Mouse (Mus musculus): ENCODE results near the gene Car15.

Gene Car15

DNA sequence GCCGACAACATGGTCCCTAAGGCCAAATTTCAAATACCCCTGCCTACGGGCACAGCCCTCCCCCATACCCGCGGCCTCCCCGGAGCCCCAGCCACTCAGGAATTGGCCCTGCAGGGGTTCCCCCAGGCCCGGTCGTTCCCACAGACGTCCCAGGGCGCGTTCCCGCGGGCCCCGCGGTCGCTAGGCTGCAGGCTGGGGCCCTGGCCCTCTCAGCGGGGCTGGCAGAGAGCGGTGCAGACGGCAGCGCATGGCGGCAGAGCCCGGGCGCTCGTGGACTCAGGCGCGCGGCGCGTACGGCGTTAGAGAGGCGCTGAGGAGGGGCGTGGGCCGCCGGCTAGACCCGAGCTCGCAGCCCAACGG, 4.9 kb downstream of the Car15 start:
- DNase-seq (ENCODE audit: low spot score in 2 of 2): peak in 1 of 2 experiments; percentile 49

DNA sequence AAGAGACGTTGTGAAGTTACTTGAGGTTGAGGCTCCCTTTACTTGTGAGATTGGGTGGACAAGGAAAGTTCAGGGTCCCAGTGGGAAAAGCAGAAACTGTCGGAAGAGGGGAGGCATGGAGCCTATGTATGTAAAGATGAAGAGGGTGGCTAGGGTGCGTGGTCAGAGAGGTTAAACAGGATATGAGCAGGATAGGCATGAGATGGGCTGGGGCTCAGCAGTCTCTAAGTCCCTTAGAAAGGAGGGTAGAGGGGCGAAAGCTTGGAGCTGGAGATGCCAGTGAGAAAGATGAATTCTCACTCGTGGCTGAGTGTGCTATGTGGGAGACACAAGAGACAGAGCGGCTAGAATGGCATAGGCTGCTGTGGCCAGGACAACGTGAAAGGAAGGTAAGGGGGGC, 5.3 kb downstream of the Car15 start, which contains the start of gene B830017H08Rik:
B830017H08Rik (plus strand) TSS at position 301 of the 400 bp plus-strand sequence.
- no peak for DNase-seq (ENCODE audit: low spot score in 2 of 2)

DNA sequence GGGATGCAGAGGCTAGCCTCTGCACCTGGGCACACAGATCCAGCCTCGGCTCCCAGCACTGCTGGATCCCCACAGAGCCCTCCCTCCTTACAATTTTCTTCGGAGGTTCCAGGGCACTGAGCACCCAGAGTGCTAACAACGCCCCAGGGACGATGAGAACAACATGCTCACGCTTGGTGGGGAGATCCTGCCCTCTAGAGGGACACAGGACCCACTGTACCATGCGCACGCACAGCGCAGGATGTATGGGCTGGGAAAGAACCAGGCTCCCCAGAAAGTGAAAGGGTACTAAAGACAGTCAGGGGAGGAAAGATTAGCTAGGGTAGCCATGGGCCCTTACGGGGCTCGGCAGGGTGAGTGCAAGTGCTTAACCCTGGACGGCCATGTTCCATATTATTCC, 6.4 kb downstream of the Car15 start:
- no peak for DNase-seq (ENCODE audit: low spot score in 2 of 2)

DNA sequence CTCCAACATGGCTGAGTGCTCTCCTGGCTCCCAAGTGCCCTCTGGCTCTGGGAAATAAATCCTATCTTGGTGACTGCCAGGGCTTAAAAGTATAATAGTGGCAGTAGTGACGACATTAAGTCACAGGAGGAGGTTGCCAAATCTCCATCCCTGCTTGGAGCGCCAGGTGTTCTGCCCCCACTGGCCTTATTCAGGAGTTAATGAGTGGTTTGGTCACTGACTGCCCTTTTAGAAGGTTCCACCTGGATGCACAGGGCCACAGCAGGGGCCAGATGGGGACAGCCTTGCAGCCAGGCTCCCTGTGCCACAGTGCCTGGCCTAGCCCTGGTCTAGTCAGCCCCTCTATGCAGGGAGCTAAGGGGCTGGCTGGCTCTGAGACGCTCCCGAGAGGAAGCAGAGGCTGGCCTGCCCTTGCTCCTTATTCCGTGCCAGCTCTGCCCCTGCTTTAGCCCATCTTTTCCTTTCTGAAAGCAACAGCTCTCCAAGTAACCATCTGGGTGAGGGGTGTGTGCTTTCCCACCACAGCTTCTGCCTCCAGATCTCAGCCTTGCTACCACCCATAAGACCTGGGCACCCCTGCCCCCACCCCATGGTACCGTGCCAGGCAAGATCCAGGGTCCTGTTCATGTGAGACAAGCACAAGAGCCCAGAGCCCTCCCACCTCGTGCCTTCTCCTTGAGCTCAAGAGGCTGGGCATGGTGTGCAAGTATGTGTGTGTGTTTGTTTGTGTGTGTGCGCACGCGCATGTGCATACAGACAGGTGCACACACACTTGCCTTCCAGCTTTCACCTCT, 7.6 kb downstream of the Car15 start:
- peak in 1 of 2 experiments; percentile 20 for DNase-seq (ENCODE audit: low spot score in 2 of 2)

DNA sequence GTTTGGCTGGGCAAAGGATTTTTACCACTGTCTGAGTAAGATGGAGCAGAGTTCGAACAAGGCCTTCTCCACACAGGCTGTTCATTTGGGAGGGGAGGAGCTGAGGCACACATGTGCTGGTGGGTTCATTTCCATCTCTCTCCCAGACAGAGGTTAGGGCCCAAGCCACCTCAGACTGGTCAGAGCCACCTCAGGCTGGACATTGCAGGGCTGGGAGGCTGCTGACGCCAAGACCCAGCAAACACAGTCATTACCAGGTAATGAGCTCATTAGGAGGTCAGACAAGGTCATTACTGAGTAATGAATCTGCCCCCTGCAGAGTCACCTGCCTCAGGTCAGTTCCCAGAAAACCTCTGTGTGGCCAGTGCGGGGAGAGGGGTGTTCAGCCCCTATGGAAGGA, 9.3 kb downstream of the Car15 start:
- DNase-seq (ENCODE audit: low spot score in 2 of 2): no peak

DNA sequence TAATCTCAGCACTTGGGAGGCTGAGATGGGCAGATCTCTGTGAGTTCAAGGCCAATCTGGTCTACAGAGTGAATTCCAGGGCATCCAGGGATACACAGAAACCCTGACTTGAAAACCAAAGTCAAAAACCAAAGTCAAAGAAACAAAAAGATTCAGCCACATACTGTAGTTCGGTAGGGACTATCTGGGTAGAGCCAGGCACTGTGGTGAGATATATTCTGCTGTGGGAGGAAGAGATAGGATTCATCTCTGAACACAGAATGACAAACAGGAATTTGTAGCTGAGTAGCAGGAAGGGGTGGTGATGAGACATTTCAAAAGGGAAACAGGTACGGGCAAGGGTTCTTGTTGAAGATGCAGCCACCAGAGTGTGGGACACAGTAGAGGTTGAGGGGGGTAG, 9.9 kb downstream of the Car15 start:
- no peak for DNase-seq (ENCODE audit: low spot score in 2 of 2)

DNA sequence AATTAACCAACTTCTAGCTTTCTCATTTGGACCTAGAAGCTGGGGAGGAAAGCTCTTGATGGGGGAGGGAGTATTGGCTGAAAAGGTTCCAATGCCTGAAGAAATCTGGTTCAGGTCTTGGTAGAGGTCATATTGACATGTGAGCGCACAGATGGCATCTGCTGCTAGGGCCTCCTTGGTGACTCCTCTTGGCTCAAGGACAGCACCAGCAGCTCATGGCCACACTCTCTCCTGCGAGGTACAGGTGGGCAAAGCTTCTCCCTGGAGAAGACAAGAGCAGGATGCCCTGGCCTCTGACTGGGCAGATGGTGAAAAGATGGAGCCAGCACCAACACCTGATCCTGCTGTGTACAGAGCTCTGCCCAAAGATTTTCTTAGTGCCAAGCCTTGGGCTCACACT, 11.7 kb downstream of the Car15 start:
- no peak for DNase-seq (ENCODE audit: low spot score in 2 of 2)

DNA sequence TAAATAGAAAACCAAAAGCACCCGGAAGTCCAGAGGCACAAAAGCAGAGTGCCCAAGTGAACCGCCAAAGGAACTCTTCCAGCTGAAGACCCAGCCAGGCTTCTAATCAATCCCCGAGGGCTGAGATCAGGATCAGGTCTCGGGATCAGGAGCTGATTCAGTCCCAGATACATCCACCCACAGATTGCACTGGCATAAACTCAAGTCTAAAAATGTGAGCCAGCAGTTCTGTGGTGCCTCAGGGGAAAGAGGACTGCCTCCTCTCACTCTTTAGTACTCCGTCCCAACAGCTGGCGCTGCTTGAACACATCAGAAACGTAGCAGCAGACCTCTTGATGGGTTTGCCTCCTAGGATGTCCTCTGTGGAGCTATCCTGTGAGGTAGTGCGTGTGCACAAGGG, 21.6 kb downstream of the Car15 start:
- DNase-seq (ENCODE audit: low spot score in 2 of 2): no peak

DNA sequence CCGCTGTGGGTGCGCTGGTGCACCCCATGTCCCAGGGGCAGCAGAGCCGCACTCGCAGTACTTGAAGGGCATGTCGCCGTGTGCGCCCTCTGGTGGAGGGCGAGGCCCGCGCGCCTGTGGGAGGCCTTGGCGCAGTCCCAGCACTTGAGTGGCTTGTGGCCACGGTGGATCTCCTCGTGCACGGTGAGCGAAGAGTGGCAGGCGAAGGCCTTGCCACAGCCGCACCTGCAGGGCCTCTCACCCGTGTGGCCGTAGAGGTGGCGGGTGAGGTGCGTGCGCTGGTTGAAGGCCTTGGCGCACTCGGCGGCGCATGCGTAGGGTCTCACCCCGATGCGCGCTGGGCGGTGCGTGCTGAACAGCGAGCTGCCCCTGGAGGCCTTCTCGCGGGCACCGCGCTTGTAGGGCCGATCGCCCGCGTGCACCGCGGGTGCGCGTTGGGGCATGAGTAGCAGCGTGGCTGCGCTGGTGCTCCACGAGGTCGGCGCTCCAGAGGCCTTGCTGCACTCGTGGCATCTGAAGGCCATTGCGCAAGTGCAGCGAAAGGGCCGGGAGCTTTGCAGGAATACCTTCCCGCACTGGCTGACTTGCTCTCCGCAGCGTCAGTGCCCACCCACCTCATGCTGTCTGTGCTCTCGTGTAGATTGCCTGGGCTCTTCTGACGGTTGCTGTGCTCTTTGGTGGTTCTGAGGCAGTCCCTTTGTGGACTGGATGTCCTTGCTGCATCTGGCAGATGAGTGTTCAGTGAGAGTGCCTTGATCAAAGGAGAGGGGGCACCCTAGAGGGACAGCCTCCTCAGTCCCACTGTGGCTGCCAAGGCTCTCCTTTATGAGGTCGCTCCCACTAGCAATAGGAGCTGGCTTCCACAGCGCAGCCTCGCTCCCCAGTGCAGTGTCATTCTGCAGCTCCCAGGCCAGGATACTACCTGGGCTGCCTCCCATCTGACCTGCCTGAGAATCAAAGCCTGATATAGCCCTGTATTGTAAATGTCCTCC, 22.5 kb downstream of the Car15 start:
- peak in 1 of 2 experiments; percentile 61 for DNase-seq (ENCODE audit: low spot score in 2 of 2)

DNA sequence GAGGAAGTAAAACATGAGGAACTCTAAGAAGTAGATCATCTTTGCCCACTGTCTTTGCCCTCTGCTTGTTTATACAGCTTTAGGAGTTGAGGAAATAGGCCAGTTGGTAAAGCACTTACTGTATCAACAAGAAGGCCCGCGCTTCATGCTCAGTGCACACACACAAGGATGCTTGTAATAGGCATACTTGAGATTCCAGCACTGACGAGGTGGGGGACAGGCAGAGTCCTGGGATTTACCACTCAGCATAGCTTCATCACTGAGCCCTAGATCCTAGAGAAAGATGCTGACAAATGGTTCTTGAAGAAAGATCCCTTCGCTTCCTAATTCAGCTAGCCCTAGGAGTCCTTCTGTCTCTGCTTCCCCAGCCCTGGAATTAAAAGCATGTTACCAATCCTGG, 25.0 kb downstream of the Car15 start:
- DNase-seq (ENCODE audit: low spot score in 2 of 2): no peak

DNA sequence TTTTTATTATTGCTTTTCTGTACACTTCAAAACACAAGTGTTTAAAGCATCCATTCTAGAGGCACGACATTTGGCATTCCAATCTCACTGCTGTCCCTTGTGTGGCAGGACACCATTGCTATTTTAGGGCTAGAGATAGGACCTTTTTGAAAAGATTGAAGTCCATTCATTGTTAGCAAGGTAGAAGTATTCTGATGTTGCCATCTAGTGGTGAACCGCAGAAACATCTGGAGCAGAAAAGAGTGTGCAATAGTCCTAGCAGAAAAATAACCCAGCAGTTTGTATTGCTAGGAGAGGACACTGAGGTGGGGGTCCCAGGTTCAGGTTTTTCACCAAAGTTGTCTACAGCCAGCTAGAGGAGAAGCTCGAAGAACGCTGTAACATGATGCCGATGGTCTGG, 26.0 kb downstream of the Car15 start:
- DNase-seq (ENCODE audit: low spot score in 2 of 2): no peak

DNA sequence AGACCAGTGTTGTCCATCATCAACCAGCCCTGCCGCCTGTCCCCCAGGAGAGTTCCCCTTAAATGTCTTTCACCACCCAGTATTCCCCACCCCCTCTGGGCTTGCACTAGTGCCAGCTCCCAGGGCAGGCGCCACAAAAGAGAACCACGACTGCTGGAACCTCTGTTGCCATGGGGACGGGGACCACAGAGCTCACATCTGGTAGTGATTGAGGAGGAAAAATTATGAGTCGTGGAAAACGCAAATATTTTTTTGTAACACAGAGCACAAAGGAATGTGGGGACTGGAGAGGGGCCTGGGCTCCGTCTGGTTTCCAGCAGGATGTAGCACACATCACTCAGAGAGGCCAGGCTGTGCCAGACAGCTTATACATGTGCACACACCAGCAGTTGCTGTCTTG, 28.5 kb downstream of the Car15 start:
- no peak for DNase-seq (ENCODE audit: low spot score in 2 of 2)

DNA sequence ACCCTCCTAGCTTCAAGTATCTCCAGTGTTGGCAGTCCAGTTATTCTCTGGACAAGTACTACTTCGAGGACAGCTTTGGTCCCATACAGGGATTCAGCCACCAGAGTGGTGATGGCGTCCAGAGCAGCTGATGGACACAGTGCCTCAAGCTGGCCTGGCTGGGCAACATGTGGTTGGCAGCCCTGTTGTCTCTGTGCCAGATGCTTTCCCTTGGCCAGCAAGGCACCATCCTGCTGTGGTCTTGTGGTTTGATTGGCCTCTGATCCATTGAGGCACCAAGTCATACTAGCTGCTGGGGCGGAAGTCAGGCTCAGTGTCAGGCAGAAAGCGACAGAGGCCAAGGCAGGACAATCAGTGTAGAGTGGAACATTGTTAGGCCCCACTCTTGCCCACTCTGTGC, 29.0 kb downstream of the Car15 start:
- DNase-seq (ENCODE audit: low spot score in 2 of 2): no peak

DNA sequence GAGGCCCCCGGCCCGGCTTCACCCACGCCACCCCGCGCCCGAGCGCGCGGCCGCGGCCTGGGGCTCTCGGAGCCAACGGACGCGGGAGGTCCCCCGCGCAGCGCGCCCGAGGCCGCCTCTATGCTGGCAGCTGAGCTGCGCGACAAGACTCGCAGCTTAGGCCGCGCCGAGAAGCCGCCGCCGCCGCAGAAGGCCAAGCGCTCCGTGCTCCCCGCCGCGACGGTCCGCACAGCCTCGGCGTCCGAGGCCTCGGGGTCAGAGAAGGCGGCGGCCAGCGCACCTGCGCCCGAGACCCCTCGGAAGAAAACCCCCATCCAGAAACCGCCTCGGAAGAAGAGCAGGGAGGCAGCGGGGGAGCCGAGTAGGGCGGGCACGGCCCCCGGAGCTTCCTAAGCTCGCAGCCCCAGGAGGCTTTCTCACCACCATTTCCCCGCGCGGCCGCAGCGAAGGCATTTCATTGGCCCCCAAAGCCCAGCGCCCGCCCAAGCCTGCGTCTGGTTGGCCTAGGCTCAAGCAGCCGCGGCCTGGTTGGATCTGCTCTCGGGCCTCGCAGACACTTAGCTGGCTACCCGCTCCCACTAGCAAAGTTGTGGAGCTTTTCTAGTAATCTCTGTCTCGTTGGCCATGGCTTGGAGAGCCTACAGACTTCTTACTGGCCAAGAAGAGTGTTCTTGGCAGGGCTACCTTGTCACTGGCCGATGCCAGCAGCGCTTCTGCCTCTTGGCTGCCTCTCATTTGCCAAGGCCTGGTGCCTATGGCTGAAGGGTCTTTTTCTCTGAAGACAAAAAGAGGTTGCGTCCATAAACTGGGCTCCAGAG, 30.8 kb downstream of the Car15 start:
- DNase-seq (ENCODE audit: low spot score in 2 of 2): peak; percentile 69 to 87

DNA sequence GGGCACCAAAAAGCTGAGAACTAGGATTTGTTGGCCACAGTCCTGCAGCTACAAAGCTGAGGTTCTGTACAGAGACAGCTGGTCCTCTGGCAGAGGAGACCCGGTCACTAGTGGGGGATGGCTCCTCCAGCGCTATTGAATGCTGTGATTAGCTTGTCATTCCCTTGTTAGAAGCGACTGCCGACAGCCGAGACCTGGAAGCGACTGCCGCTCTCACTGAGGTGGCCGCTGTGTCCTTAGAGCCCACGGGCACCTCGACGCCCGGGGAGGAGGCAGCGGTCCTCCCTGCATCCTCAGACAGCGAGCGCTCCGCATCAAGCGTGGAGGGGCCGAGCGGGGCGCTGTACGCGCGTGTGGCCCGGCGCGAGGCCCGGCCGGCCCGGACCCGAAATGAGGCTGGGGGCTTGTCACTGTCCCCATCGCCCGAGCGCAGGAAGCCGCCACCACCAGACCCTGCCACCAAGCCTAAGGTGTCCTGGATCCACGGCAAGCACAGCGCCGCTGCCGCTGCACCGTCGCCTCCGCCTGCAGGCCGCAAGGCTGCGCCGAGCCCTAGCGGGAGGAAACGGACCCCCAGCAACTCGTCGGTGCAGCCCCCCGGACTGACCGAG, 31.5 kb downstream of the Car15 start:
- DNase-seq (ENCODE audit: low spot score in 2 of 2): no peak

DNA sequence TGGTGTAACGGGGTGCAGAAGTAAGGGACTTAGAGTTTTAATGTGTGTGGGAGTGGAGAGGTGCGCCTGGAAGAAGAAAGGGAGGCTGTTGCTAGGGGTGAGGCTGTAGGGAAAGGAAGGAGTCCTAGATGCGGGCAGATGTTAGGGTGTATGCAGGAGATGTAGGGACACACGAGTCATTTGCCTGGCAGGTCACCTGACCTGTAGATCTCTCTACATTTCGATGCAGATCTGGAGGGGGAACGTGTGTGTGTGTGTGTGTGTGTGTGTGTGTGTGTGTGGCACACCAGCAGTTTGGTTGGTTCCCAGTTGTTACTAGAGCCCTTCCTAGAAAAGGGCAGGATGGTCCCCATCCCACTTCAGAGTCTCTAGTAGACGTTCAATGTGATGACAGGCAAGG, 33.2 kb downstream of the Car15 start:
- DNase-seq (ENCODE audit: low spot score in 2 of 2): no peak

DNA sequence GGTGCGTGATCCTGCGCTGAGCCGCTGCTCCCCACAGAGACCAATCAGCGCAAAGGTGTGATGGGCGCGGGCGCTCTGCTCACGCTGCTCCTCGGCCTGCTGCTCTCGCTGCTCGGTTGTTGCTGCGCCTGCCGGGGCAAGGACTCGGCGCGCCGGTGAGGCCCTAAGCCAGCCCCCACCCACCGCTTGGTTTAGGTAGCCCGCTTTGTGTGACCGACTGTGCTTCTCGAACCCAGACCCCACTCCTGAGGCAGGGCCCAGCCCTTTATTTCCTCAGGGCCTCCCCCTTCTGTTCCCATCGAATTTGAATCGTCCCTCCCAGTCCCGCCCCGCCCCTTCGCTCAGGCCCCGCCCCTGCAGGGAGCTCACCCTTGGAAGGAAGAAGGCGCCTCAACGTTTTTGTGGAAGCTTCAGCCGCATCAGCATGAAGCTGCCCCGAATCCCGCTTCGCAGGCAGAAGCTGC, 33.7 kb downstream of the Car15 start:
- no peak for DNase-seq (ENCODE audit: low spot score in 2 of 2)

DNA sequence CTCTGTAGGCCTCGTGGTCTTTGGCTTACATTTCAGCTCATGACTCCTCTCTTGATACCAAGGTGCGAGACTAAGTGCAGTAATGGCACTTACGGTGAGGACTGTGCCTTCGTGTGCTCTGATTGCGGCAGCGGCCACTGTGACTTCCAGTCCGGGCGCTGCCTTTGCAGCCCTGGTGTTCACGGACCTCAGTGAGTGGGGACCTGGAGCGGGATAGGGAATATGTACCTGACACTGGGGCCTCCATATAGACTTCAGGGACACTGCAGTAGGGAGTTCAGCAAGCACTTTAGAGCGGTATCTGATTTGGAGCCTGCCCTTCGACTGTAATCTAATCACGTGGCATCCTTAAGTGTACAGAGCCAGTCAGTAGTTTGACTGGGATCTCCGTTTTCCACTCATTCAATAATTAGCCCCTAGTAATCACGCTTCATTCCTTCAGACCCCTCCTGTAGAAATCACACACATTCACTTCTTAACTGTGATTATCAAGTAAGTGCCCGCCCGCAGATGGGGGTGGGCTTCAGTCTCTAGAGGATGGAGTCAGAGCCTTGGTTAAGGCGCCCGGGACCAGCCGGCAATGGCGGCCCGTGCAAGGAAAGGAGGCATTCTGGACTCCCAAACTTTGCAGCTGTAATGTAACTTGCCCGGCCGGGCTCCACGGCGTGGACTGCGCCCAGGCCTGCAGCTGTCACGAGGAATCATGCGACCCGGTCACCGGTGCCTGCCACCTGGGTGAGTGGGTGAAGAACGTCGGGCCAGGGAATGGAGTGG, 34.3 kb downstream of the Car15 start:
- DNase-seq (ENCODE audit: low spot score in 2 of 2): no peak

DNA sequence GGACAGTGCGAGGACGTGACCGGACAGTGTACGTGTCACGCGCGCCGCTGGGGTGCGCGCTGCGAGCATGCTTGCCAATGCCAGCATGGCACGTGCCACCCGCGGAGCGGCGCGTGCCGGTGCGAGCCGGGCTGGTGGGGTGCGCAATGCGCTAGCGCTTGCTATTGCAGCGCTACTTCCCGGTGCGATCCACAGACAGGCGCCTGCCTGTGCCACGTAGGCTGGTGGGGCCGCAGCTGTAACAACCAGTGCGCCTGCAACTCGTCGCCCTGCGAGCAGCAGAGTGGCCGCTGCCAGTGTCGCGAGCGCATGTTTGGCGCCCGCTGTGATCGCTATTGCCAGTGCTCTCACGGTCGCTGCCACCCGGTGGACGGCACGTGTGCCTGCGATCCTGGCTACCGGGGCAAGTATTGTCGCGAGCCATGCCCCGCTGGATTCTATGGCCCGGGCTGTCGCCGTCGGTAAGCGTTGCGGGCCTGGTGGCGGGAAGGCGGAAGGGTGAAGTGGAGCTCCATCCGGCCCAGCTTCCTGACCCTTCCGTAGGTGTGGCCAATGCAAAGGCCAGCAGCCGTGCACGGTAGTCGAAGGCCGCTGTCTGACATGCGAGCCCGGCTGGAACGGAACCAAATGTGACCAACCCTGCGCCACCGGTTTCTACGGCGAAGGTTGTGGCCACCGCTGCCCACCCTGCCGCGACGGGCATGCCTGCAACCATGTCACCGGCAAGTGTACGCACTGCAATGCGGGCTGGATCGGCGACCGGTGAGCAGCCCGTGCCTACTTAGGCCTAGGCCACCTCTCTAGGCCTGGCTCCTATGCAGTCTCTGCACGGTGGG, 35.1 kb downstream of the Car15 start:
- peak in 1 of 2 experiments; percentile 55 for DNase-seq (ENCODE audit: low spot score in 2 of 2)

DNA sequence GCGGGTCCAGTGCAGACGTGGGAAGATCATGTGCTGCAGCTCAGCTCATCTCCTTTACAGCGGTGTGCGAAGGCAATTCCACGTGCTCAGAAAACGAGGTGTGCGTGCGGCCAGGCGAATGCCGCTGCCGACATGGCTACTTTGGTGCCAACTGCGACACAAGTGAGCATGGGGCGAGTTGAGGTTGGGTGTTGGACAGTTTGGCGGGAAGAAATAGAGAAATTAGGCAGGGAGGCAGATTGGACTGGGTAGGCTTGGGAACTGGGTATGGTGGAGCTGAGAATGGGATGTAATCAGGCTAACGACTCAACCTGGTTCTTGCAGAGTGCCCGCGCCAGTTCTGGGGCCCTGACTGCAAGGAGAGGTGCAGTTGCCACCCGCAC, 35.7 kb downstream of the Car15 start:
- DNase-seq (ENCODE audit: low spot score in 2 of 2): no peak

Measured in frontal cortex, postnatal 10 days (tissue).